Mouse (Mus musculus) kidney, adult 9 months (tissue): ENCODE measurements around the gene Fzd2.

Experiments
- DNase-seq: peaks from one replicate; pipeline ENCODE4 v3.0.0; 2022

Fzd2 gene

GRCm38 (mm10) chr11:102623876-102624789, 19.9 kb downstream of the Fzd2 start:
- peak; percentile 26 for DNase-seq

GRCm38 (mm10) chr11:102624888-102625407, 20.8 kb downstream of the Fzd2 start:
- no peak for DNase-seq

GRCm38 (mm10) chr11:102627171-102627931, 23.2 kb downstream of the Fzd2 start:
- DNase-seq, result no peak

GRCm38 (mm10) chr11:102628529-102628928, 24.3 kb downstream of the Fzd2 start:
- DNase-seq, result no peak

- DNase-seq, result no peak
These were observed 25.2 kb downstream of the Fzd2 start for GRCm38 (mm10) chr11:102629375-102629774.

GRCm38 (mm10) chr11:102630731-102631130, 26.5 kb downstream of the Fzd2 start:
- no peak for DNase-seq

- DNase-seq, result no peak
These were observed 27.0 kb downstream of the Fzd2 start for GRCm38 (mm10) chr11:102631203-102631602.

GRCm38 (mm10) chr11:102632725-102633124, 28.5 kb downstream of the Fzd2 start:
- DNase-seq, result no peak

- DNase-seq, result no peak
These were observed 29.2 kb downstream of the Fzd2 start for GRCm38 (mm10) chr11:102633379-102633778.

- DNase-seq, result no peak
These were observed 32.7 kb downstream of the Fzd2 start for GRCm38 (mm10) chr11:102636887-102637286.

GRCm38 (mm10) chr11:102643891-102644382, 39.7 kb downstream of the Fzd2 start:
- DNase-seq, result no peak

GRCm38 (mm10) chr11:102646226-102646625, 42.0 kb downstream of the Fzd2 start:
- no peak for DNase-seq

GRCm38 (mm10) chr11:102647885-102648284, 43.7 kb downstream of the Fzd2 start:
- DNase-seq, result no peak

- peak; percentile 58 for DNase-seq
These were observed 47.2 kb downstream of the Fzd2 start for GRCm38 (mm10) chr11:102651381-102651780.

GRCm38 (mm10) chr11:102652844-102653243, 48.6 kb downstream of the Fzd2 start:
- DNase-seq, result no peak

- no peak for DNase-seq
These were observed 51.7 kb downstream of the Fzd2 start for GRCm38 (mm10) chr11:102655888-102656287.

GRCm38 (mm10) chr11:102656326-102656926, 52.2 kb downstream of the Fzd2 start:
- no peak for DNase-seq

- no peak for DNase-seq
These were observed 52.7 kb downstream of the Fzd2 start for GRCm38 (mm10) chr11:102656931-102657330.
